Mouse (Mus musculus) forebrain, embryonic 16.5 days (tissue): ENCODE data around the gene Fgf10. TPM values are rescaled to one million over a fixed set of nuclear protein-coding genes. Genes with fewer than 3 reads are reported as not detected.

ENCODE experiments used
- ATAC-seq: fragments of 200-750 bp; cut with Nextera tagmentation; 2 replicates; pipeline ENCODE4 v1.8.0; 2017; ENCODE audit warnings: mild to moderate bottlenecking, moderate library complexity
- H3K27ac ChIP-seq: fragments of 300-500 bp; sonication (generic); 2 replicates; pipeline ENCODE4 v1.5.1; 2014; ENCODE audit warnings: low read length, control low read depth
- H3K27me3 ChIP-seq: fragments of 300-500 bp; sonication (generic); replicated peaks from 2 replicates; pipeline ENCODE4 v1.6.1; 2014; ENCODE audit warnings: low read length; ENCODE audit not compliant: control insufficient read depth, insufficient read depth
- H3K36me3 ChIP-seq: fragments of 300-500 bp; sonication (generic); 2 replicates; pipeline ENCODE4 v1.6.1; 2014; ENCODE audit not compliant: control insufficient read depth, insufficient read depth
- H3K4me1 ChIP-seq: fragments of 300-500 bp; sonication (generic); replicated peaks from 2 replicates; pipeline ENCODE4 v1.6.1; 2014; ENCODE audit warnings: low read length; ENCODE audit not compliant: control insufficient read depth, insufficient read depth
- H3K4me2 ChIP-seq: fragments of 300-500 bp; sonication (generic); 2 replicates; pipeline ENCODE4 v1.6.1; 2014; ENCODE audit warnings: mild to moderate bottlenecking, low read length, control low read depth
- H3K4me3 ChIP-seq: fragments of 300-500 bp; sonication (generic); replicated peaks from 2 replicates; pipeline ENCODE4 v1.5.1; 2014; ENCODE audit warnings: mild to moderate bottlenecking, low read length, control low read depth
- H3K9ac ChIP-seq: fragments of 300-500 bp; sonication (generic); replicated peaks from 2 replicates; pipeline ENCODE4 v1.6.1; 2014; ENCODE audit warnings: low read depth, low read length, control low read depth
- H3K9me3 ChIP-seq: fragments of 300-500 bp; sonication (generic); 2 replicates; pipeline ENCODE4 v1.6.1; 2016; ENCODE audit warnings: low read length; ENCODE audit not compliant: control insufficient read depth
- WGBS: fragments of 180-500 bp; shearing (Covaris S2); extraction: QIAGEN DNeasy Blood & Tissue Kit; methylation state at CpG from one replicate; pipeline ENCODE4 v1.1.7; 2014; 5-methylcytosine and 5-hydroxymethylcytosine counted together
- polyA plus RNA-seq: library from polyadenylated mRNA; unstranded; fragments of >200 nt; fragmentation: Nextera tagmentation; extraction: Ambion mirVana; gene quantifications from 2 replicates; pipeline ENCODE4 v1.2.1, GENCODE M21; 2015

The Fgf10 gene
- polyA plus RNA-seq, 1 experiment from 2014 or later = 1.0 TPM

GRCm38 (mm10) chr13:118714284-118715065, 44.9 kb downstream of the Fgf10 start:
- H3K27me3 ChIP-seq = peaks cover 17% of the 10 kb centered on the region
- peak overlapping the region; percentile 61 for H3K4me3 ChIP-seq
- ATAC-seq = peak; percentile 85
- H3K9me3 ChIP-seq = no peaks in the 10 kb centered on the region
- H3K36me3 ChIP-seq = no peaks in the 10 kb centered on the region
- H3K4me2 ChIP-seq = peak overlapping the region; percentile 94
- no peak overlapping the region for H3K27ac ChIP-seq
- 1% methylated on average over 31 of the region's 36 CpGs for WGBS
- peaks cover 25% of the 10 kb centered on the region for H3K4me1 ChIP-seq
- H3K9ac ChIP-seq = peak overlapping the region; percentile 66

- H3K9ac ChIP-seq = peak overlapping the region; percentile 35
- peak; percentile 56 for ATAC-seq
- H3K4me2 ChIP-seq = peak overlapping the region; percentile 94
- peaks cover 25% of the 10 kb centered on the region for H3K4me1 ChIP-seq
- H3K9me3 ChIP-seq = no peaks in the 10 kb centered on the region
- H3K27me3 ChIP-seq = peaks cover 17% of the 10 kb centered on the region
- 2% methylated on average over 31 of the region's 31 CpGs for WGBS
- H3K27ac ChIP-seq = no peak overlapping the region
- H3K4me3 ChIP-seq = peak overlapping the region; percentile 61
- no peaks in the 10 kb centered on the region for H3K36me3 ChIP-seq
These were observed 45.8 kb downstream of the Fgf10 start for GRCm38 (mm10) chr13:118715066-118716018.

GRCm38 (mm10) chr13:118716265-118716664, 46.7 kb downstream of the Fgf10 start:
- Histone ChIP-seq H3K36me3 (no peaks in the 10 kb centered on the region), H3K4me2 (peak overlapping the region; percentile 94), H3K27ac (no peak overlapping the region), H3K9me3 (no peaks in the 10 kb centered on the region), H3K27me3 (peaks cover 17% of the 10 kb centered on the region), H3K4me1 (peaks cover 25% of the 10 kb centered on the region), H3K4me3 (0 out of 2 replicates have a peak overlapping the region, but pooled peaks have one; percentile 8), H3K9ac (no peak overlapping the region)
- 9% methylated on average over 8 of the region's 8 CpGs for WGBS
- no peak for ATAC-seq

GRCm38 (mm10) chr13:118716726-118717125, 47.1 kb downstream of the Fgf10 start:
- ATAC-seq = no peak
- H3K4me3 ChIP-seq = no peak overlapping the region
- peaks cover 25% of the 10 kb centered on the region for H3K4me1 ChIP-seq
- 40% methylated on average over 1 of the region's 1 CpGs for WGBS
- no peaks in the 10 kb centered on the region for H3K36me3 ChIP-seq
- peaks cover 17% of the 10 kb centered on the region for H3K27me3 ChIP-seq
- no peaks in the 10 kb centered on the region for H3K9me3 ChIP-seq
- no peak overlapping the region for H3K9ac ChIP-seq
- no peak overlapping the region for H3K4me2 ChIP-seq
- no peak overlapping the region for H3K27ac ChIP-seq

- Histone ChIP-seq H3K4me1 (peaks cover 24% of the 10 kb centered on the region), H3K9me3 (no peaks in the 10 kb centered on the region), H3K4me2 (no peak overlapping the region), H3K36me3 (no peaks in the 10 kb centered on the region), H3K9ac (no peak overlapping the region), H3K4me3 (no peak overlapping the region), H3K27me3 (peaks cover 17% of the 10 kb centered on the region), H3K27ac (no peak overlapping the region)
- no peak for ATAC-seq
- WGBS = 42% methylated on average over 3 of the region's 3 CpGs
These were observed 48.8 kb downstream of the Fgf10 start for GRCm38 (mm10) chr13:118718396-118718795.

- ATAC-seq = no peak
- 44% methylated on average over 1 of the region's 1 CpGs for WGBS
- Histone ChIP-seq H3K4me2 (no peak overlapping the region), H3K27ac (no peak overlapping the region), H3K4me3 (no peak overlapping the region), H3K4me1 (no peaks in the 10 kb centered on the region), H3K27me3 (no peaks in the 10 kb centered on the region), H3K36me3 (no peaks in the 10 kb centered on the region), H3K9me3 (no peaks in the 10 kb centered on the region), H3K9ac (no peak overlapping the region)
These were observed 52.1 kb downstream of the Fgf10 start for GRCm38 (mm10) chr13:118721668-118722067.

GRCm38 (mm10) chr13:118731850-118732552, 62.4 kb downstream of the Fgf10 start:
- Histone ChIP-seq H3K9me3 (no peaks in the 10 kb centered on the region), H3K4me1 (no peaks in the 10 kb centered on the region; the same call in 1 of the 2 replicates), H3K4me2 (peak overlapping the region; percentile 23; the same call in 1 of the 2 replicates), H3K4me3 (no peak overlapping the region), H3K27me3 (no peaks in the 10 kb centered on the region), H3K27ac (peak overlapping the region; percentile 61; the same call in 1 of the 2 replicates), H3K9ac (no peak overlapping the region), H3K36me3 (no peaks in the 10 kb centered on the region)
- ATAC-seq = peak; percentile 90
- WGBS = 69% methylated on average over 12 of the region's 12 CpGs

- Histone ChIP-seq H3K9ac (no peak overlapping the region), H3K4me2 (no peak overlapping the region), H3K27me3 (no peaks in the 10 kb centered on the region), H3K4me1 (no peaks in the 10 kb centered on the region), H3K27ac (no peak overlapping the region), H3K9me3 (no peaks in the 10 kb centered on the region), H3K36me3 (no peaks in the 10 kb centered on the region), H3K4me3 (no peak overlapping the region)
- 88% methylated on average over 2 of the region's 2 CpGs for WGBS
- no peak for ATAC-seq
These were observed 70.3 kb downstream of the Fgf10 start for GRCm38 (mm10) chr13:118739854-118740411.
